Mouse (Mus musculus) forebrain, postnatal 0 days (tissue): ENCODE measurements at regions not wholly inside any gene's neighbourhood (a gene's known extent, or its start where the extent isn't known, plus 50 kb on each side); places are given as distances from the start of the nearest gene placed in this dataset.
A peak's percentile ranks its signal among the peaks of the same experiment; 100 is the strongest.

ENCODE experiments used
- ATAC-seq: fragments of 200-750 bp; cut with Nextera tagmentation; 2 replicates; pipeline ENCODE4 v1.8.0; 2017; ENCODE audit warnings: mild to moderate bottlenecking, moderate library complexity
- DNase-seq: peaks from one replicate; pipeline ENCODE4 v3.0.0-alpha.2; 2015
- H3K27ac ChIP-seq: fragments of 300-500 bp; sonication (generic); 2 replicates; pipeline ENCODE4 v1.5.1; 2014; ENCODE audit warnings: low read depth, mild to moderate bottlenecking, antibody characterized with exemption, low read length, moderate library complexity, mixed read lengths
- H3K27me3 ChIP-seq: fragments of 300-500 bp; sonication (generic); 2 replicates; pipeline ENCODE4 v1.6.1; 2014; ENCODE audit warnings: mild to moderate bottlenecking, low read length, mixed read lengths; ENCODE audit not compliant: insufficient read depth
- H3K36me3 ChIP-seq: fragments of 300-500 bp; sonication (generic); 2 replicates; pipeline ENCODE4 v1.6.1; 2014; ENCODE audit warnings: mild to moderate bottlenecking, moderate library complexity; ENCODE audit not compliant: insufficient read depth
- H3K4me1 ChIP-seq: fragments of 300-500 bp; sonication (generic); 2 replicates; pipeline ENCODE4 v1.6.1; 2014; ENCODE audit warnings: antibody characterized with exemption; ENCODE audit not compliant: insufficient read depth
- H3K4me2 ChIP-seq: fragments of 300-500 bp; sonication (generic); 2 replicates; pipeline ENCODE4 v1.6.1; 2014; ENCODE audit warnings: low read depth, mild to moderate bottlenecking, moderate library complexity
- H3K4me3 ChIP-seq: fragments of 300-500 bp; sonication (generic); 2 replicates; pipeline ENCODE4 v1.5.1; 2014; ENCODE audit warnings: low read depth, low read length, mixed read lengths
- H3K9ac ChIP-seq: fragments of 300-500 bp; sonication (generic); 2 replicates; pipeline ENCODE4 v1.6.1; 2014; ENCODE audit warnings: mild to moderate bottlenecking
- H3K9me3 ChIP-seq: fragments of 300-500 bp; sonication (generic); 2 replicates; pipeline ENCODE4 v1.6.1; 2016; ENCODE audit warnings: low read length
- CTCF ChIP-seq: sonication (generic); IDR thresholded peaks from 2 replicates; pipeline ENCODE4 v1.5.1; 2016; ENCODE audit warnings: antibody characterized with exemption, control low read depth, low read depth
- WGBS: fragments of 180-500 bp; shearing (Covaris S2); extraction: QIAGEN DNeasy Blood & Tissue Kit; methylation state at CpG from one replicate; pipeline ENCODE4 v1.1.7; 2014; 5-methylcytosine and 5-hydroxymethylcytosine counted together

DNA sequence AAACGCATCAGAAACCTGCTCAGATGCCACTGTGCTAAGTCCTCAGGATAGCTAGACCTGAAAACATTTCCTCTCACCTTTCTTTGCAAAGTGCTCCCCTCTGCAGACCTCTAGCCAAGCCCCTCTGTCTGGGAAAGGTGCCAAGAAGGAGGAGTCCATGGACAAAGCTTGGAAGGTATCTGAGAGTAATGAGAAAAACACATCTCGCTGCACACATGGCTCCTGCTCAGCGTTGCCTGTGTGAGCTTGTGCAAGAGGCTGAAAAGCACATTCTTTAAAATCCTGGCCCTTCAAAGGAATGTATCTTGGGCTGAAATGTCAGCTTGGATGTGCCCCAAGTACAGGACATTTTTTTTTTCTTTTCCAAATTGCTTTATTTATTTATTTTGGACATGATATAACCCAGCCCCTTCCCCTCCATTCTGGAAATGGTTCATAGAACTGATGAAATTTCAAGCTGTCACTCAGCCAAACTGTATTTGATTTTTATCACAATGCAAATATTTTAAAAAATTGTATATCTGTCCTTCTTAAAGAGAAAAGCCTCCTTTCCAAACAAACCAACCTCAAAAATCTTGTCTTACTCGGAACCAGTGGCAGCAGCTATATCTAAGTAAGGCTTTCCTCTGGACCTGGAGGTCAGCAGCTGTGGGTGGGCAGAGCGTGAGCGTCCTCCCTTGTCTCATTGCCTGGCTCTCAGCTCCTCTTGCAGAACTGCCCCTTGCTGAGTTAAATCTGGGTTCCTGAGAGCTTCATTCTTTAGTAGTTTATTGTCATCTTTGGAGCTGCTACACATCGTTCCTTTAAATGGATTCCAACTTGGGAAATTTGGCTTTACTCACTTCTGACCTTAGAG, 119.4 kb upstream of the Klhl29 start:
- ATAC-seq (no peak), DNase-seq (peak; percentile 11)
- Histone ChIP-seq H3K4me3 (no peak overlapping the region), H3K4me2 (no peak overlapping the region), H3K4me1 (no peaks in the 10 kb centered on the region), H3K36me3 (no peaks in the 10 kb centered on the region), H3K9ac (no peak overlapping the region), H3K27me3 (no peaks in the 10 kb centered on the region), H3K9me3 (no peaks in the 10 kb centered on the region), H3K27ac (no peak overlapping the region)
- WGBS: 48% methylated on average over 7 of the region's 7 CpGs
- no peak for TF ChIP-seq CTCF

DNA sequence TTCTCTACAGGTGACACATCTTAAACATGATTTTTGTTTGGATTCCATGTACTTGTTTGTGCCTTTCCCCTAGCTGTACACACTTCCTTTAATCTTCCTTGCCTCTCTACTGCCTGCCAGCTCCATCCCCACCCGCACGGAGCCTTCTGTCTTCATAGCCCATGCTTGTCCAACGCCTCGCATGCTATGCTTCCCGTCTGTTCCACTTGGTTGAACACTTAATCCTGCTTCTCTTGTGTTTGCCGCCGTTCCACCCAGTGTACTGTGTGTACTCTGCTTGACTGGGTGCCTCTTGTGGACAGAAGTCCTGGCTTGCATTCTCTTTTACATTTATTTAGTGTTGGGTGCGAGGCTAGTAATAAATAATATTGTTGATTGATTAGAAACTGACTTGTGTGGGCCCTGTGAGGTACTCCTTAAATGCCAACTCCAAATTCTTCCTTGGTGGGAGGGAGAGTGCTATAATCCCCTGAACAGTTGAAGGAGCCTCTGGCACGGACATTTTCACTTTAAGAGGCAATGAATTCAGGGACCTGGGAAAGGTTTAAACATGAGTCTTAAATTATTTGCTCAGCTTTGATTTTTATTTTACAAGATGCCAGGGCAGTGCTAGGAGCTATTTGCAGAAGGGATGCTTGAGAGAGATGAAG, 88.9 kb upstream of the Klhl29 start:
- Histone ChIP-seq H3K9me3 (no peaks in the 10 kb centered on the region), H3K9ac (no peak overlapping the region), H3K4me1 (no peaks in the 10 kb centered on the region), H3K27me3 (no peaks in the 10 kb centered on the region), H3K36me3 (no peaks in the 10 kb centered on the region), H3K4me2 (no peak overlapping the region), H3K27ac (no peak overlapping the region), H3K4me3 (no peak overlapping the region)
- TF ChIP-seq CTCF: no peak
- 29% methylated on average over 9 of the region's 9 CpGs for WGBS
- DNase-seq: peak; percentile 29
- peak; percentile 51 for ATAC-seq

DNA sequence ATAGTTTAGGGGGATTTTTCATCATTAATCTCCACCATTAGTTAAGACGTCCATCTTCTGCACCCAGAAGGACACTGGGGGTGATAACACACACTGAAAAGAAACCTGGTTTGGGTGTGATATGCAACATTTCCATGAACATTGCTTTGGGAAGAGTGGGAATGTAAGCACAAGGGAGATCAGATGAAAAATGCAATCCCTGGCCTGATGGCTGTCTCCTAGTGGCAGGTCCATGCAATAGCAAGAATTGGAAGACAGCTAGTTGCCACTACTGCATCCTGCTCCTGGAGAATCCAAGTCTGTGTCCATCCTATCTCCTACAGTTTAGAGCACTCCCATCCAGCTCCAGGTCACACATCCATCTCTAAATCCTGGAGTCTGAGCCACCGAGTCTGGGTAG, 77.7 kb upstream of the Klhl29 start:
- 92% methylated on average over 2 of the region's 2 CpGs for WGBS
- Histone ChIP-seq H3K27me3 (no peaks in the 10 kb centered on the region), H3K36me3 (no peaks in the 10 kb centered on the region), H3K9me3 (no peaks in the 10 kb centered on the region), H3K4me1 (no peaks in the 10 kb centered on the region), H3K27ac (no peak overlapping the region), H3K4me2 (no peak overlapping the region), H3K4me3 (no peak overlapping the region), H3K9ac (no peak overlapping the region)
- DNase-seq (no peak), ATAC-seq (no peak)
- TF ChIP-seq CTCF: no peak

DNA sequence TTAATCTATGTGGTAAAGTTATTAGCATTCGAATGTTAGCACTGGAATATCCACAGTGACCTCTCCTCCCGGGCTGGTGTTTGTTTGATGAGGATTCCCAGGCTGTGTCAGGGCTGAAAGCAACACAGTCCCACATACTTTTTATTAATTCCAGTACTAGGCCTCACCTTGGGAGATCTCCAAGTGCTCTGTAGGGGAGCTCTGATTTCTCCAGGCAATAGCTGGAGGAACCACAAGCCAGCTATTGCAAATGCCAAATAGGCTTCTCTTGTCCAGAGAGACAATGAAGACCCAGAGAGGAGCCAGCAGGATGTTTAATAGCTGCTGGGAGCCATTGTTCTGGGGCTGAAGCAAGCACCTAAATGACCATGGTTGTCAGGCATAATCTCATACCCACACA, 68.2 kb upstream of the Klhl29 start:
- Histone ChIP-seq H3K27me3 (no peaks in the 10 kb centered on the region), H3K27ac (no peak overlapping the region), H3K9me3 (no peaks in the 10 kb centered on the region), H3K9ac (no peak overlapping the region), H3K36me3 (no peaks in the 10 kb centered on the region), H3K4me1 (0 out of 2 replicates have a peak, but pooled peaks cover 3% of the 10 kb centered on the region), H3K4me2 (no peak overlapping the region), H3K4me3 (no peak overlapping the region)
- ATAC-seq (no peak), DNase-seq (peak; percentile 15)
- 36% methylated on average over 2 of the region's 2 CpGs for WGBS
- no peak for TF ChIP-seq CTCF

DNA sequence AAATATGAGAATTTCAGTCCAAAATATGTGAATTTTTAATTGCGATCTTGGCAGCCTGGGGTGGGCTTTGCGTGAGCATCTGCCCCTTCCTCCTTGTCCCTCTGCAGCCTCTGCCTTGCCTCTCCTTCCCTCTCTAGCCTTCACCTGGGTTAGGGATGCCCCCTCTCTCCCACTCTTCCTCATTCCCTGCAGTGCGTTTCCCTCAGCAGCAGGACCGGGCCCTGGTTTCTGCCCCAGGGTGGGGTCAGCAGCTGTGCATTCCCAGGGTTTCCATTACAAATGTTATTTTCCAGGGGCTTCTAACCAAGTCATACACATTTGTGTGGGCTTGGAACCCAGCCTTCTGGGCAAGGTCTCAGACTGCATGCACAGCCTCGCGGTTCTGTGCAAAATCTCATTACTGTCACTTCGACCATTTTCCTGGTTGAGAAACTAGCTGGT, 67.6 kb upstream of the Klhl29 start:
- Histone ChIP-seq H3K9me3 (no peaks in the 10 kb centered on the region), H3K36me3 (no peaks in the 10 kb centered on the region), H3K4me1 (0 out of 2 replicates have a peak, but pooled peaks cover 3% of the 10 kb centered on the region), H3K27me3 (no peaks in the 10 kb centered on the region), H3K4me2 (no peak overlapping the region), H3K4me3 (no peak overlapping the region), H3K27ac (peak overlapping the region; percentile 73), H3K9ac (no peak overlapping the region)
- 38% methylated on average over 7 of the region's 7 CpGs for WGBS
- peak; percentile 68 for DNase-seq
- no peak for TF ChIP-seq CTCF
- peak; percentile 85 for ATAC-seq

DNA sequence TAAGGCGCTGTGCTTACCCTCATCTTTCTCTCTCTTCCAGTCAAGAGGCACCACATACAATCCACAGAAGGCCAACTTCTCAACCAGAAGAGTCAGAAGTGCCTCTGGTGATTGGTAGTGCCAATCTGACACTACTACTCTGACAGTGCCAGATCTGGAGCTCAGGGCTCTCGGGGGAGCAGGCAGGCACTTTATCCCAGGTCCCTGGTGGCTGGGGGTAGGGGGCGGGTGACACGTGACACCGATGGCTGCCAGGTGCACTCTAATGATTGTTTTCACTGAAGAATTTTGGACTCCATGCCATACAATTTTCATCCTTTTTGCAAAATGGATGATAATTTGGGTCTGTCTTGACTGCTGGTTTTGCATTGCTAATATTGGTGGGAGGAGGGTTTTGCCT, 67.2 kb upstream of the Klhl29 start:
- Histone ChIP-seq H3K9ac (no peak overlapping the region), H3K9me3 (no peaks in the 10 kb centered on the region), H3K27me3 (no peaks in the 10 kb centered on the region), H3K27ac (no peak overlapping the region), H3K4me1 (0 out of 2 replicates have a peak, but pooled peaks cover 3% of the 10 kb centered on the region), H3K36me3 (no peaks in the 10 kb centered on the region), H3K4me3 (no peak overlapping the region), H3K4me2 (no peak overlapping the region)
- DNase-seq: no peak
- ATAC-seq: peak; percentile 60; the same call in 1 of the 2 replicates
- WGBS: 61% methylated on average over 5 of the region's 5 CpGs
- TF ChIP-seq CTCF: no peak

DNA sequence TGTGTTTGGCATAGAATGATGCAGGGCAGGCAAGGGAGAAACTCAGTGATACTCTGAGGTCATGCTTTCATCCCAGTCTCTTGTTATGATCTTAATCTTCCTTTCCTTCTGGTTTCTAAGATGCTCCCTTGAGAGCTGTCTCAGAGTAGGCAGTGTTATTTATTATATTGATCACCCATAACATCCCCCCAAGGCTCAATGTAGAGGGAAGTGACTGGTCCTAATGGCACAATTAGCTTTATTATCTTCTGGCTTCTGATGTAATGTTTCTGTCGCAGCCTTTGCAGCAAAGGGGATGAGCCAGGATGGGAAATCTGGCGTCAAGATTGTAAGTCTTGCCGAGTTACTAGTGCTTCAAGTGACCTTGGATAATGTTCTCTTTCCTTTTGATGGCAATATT, 65.0 kb upstream of the Klhl29 start:
- ATAC-seq: no peak
- H3K27me3 ChIP-seq: no peaks in the 10 kb centered on the region
- no peak overlapping the region for H3K9ac ChIP-seq
- no peak overlapping the region for H3K4me3 ChIP-seq
- no peaks in the 10 kb centered on the region for H3K36me3 ChIP-seq
- 0 out of 2 replicates have a peak, but pooled peaks cover 3% of the 10 kb centered on the region for H3K4me1 ChIP-seq
- TF ChIP-seq CTCF: no peak
- H3K27ac ChIP-seq: no peak overlapping the region
- WGBS: 78% methylated on average over 3 of the region's 3 CpGs
- DNase-seq: no peak
- no peaks in the 10 kb centered on the region for H3K9me3 ChIP-seq
- no peak overlapping the region for H3K4me2 ChIP-seq
